Mouse (Mus musculus) adrenal gland, postnatal 36 days (tissue): ENCODE data around the gene Sugct. TPM values are rescaled to one million over a fixed set of nuclear protein-coding genes. Genes with fewer than 3 reads are reported as not detected.
"Not testable (repeated sequence)": the region's sequence is repeated elsewhere in the genome, so short reads cannot be mapped to it uniquely, and the experiment has no call there.

Source experiments
- DNase-seq, 2 experiments: peaks; one replicate each; pipeline ENCODE4 v3.0.0; 2021; ENCODE audit warnings: mixed read lengths in 1 of 2
- total RNA-seq, 2 experiments: library from RNA; stranded (reverse); gene quantifications; 2 replicates each; pipeline ENCODE4 v1.2.3; 2021

Sugct gene
- total RNA-seq, 2 experiments from 2014 or later: 4.3 to 11.0 TPM

GRCm38 (mm10) chr13:16898084-16898792 is 797.1 kb downstream of the Sugct start:
- DNase-seq: no peak

- DNase-seq: no peak
Observed at GRCm38 (mm10) chr13:16878056-16878455, 817.3 kb downstream of the Sugct start.

- no peak for DNase-seq
Observed at GRCm38 (mm10) chr13:16859986-16860385, 835.4 kb downstream of the Sugct start.

DNA sequence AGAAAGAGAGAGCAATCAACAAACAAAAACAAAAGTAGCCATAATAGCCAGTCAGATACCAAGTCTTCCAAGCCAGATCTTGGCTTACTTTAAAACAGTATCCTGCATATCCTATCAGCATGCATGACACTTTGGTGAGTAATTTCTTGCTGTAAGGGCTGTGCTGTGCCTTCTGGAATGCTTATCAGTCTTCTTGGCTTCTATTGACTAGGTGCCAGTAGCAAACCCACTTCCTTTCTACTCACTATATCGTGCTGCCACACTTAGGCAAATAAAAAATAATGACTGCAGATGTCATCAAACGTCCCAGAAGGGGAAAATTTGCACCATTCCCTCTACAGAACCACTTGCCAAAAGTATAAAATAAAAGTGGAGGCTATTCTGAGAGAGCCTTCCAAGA is 848.1 kb downstream of the Sugct start:
- no peak for DNase-seq

DNA sequence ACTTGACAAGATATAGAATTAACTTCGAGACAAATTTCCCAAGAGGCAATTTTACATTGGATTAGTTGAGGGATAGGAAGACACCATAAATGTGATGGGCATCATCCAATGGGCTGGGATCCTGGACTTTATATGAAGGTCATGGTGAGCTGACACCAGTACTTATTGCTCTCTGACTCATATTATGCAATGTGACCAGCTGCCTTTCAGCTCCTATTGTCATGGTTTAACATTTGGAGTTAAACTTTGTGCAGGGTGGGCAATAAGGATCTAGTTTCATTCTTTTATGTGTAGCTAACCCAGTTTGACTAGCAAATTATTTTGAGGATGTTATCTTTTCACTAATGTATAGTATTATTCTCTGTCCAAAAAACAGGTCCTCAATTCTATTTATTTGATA is 854.4 kb downstream of the Sugct start:
- no peak for DNase-seq

DNA sequence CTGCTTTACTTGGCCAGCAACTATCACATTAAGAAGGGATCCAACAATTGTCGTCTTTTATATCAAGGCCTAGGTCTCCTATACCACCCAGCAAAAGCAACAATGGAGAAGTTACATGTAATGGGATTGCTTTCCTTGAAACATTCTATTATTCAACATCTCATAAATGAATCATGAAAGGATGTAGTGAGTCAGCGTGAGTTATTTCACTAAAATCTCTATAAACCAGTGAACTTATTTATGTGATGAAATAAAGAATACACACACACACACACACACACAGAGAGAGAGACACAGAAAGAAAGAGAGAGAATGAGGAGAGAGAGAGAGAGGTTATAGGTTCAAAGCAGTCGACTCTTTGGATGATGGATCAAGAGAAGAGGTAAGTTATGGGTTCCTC is 856.9 kb downstream of the Sugct start:
- no peak for DNase-seq

DNA sequence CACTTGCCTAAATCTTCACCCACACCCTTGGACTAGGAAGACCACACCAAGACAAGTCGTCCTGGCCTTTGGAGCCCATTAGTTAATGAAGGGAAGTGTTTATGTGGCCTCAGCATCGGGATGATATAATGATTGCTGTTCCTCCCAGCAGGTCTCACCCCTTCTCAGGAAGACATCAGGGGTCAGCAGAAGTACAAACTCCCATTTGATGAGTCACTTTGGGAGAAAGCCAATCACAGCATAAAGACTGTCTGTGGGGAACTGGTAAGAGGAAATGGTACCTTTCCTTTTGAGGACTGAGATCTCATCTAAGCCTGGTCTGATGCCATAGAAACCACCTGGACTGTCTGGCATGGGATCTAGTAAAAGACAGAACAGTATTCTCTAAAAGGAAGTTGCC is 860.2 kb downstream of the Sugct start:
- DNase-seq: no peak

- DNase-seq: no peak
Observed at GRCm38 (mm10) chr13:16833069-16833468, 862.3 kb downstream of the Sugct start.

- peak in 1 of 2 experiments; percentile 0 for DNase-seq
Observed at GRCm38 (mm10) chr13:16831840-16832239, 863.5 kb downstream of the Sugct start.

GRCm38 (mm10) chr13:16830291-16830690 is 865.1 kb downstream of the Sugct start:
- DNase-seq: not testable (repeated sequence)

GRCm38 (mm10) chr13:16829589-16829988 is 865.8 kb downstream of the Sugct start:
- DNase-seq: no peak

DNA sequence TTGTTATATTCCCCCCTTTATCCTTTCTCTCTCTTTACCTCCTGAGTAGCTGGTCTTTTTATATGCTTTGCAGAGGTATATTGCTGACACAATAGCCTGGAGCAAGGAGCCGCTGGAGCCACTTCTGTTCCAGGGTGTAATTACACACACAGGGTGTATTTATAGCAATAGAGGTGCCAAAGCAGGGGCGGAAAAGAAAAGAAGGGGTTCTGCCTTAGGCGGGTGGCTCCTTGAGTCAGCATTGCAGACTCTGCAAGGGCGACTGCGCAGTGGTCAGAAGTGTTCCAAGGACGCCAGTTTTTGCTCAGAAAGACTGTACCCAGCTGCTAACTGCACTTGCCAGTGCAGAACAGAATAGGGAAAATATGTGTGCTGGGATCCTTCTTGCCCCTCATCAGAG is 869.7 kb downstream of the Sugct start:
- no peak for DNase-seq

DNA sequence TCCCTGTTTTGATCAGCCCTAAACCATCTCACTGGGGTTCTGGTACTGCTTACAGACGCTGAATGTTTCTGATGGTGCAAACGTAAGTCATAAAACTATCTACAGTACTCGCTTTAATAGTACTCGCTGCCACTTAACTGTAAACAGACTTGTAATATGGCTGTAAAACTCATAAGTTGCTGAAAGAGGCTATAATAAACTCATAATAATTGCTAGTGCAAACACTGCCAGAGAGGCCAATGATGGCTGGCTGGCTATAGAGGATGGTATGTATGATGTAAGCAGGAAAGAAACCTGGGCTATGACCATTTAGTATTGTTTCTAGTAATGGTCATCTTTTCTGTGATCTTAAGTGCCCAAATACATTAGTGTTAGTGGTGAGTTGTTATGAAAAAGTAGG is 873.6 kb downstream of the Sugct start:
- no peak for DNase-seq

- DNase-seq: no peak
Observed at GRCm38 (mm10) chr13:16817471-16817870, 877.9 kb downstream of the Sugct start.

- DNase-seq: no peak
Observed at GRCm38 (mm10) chr13:16816747-16817146, 878.6 kb downstream of the Sugct start.

DNA sequence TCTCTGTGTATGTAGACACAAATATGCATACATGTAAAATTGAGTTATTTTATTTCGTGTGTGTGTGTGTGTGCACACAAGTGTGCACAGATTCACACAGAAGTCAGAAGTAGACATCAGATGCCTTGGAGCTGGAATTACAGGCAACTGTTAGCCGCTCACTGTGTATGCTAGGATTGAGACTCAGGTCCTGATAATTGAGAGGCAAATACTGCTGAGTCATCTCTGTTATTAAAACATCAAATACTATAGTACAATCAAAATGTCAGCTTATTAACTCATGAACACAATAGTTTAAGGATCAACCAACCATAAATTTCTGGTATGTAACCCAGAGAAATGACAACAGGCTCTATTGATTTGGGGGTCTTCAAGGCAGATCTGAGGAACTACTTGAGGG is 883.1 kb downstream of the Sugct start:
- DNase-seq: no peak

Other genes starting within 250 kb of the Sugct start
- 10 to 100 TPM; 20.7 to 26.3 TPM for gene Mplkip, start 361 bp downstream of the Sugct start, total RNA-seq
- 10 to 100 TPM; 48.3 to 55.1 TPM for gene Cdk13, start 109.5 kb upstream of the Sugct start, total RNA-seq
- 10 to 100 TPM; 62.1 to 62.7 TPM for gene Rala, start 248.7 kb upstream of the Sugct start, total RNA-seq